Mouse (Mus musculus) embryo, embryonic 10 days (tissue): ENCODE measurements around the gene Syt9.

Source experiments
- DNase-seq: peaks from one replicate; pipeline ENCODE4 v3.0.0-alpha.2; 2015; ENCODE audit warnings: low spot score

Gene Syt9

GRCm38 (mm10) chr7:107545011-107545410 is 174.5 kb downstream of the Syt9 start:
- DNase-seq = no peak

GRCm38 (mm10) chr7:107547872-107548271 is 177.3 kb downstream of the Syt9 start:
- DNase-seq = no peak

GRCm38 (mm10) chr7:107553461-107553860 is 182.9 kb downstream of the Syt9 start:
- no peak for DNase-seq

GRCm38 (mm10) chr7:107555906-107556305 is 185.4 kb downstream of the Syt9 start:
- DNase-seq = no peak

GRCm38 (mm10) chr7:107560675-107561074 is 190.1 kb downstream of the Syt9 start:
- DNase-seq = no peak

GRCm38 (mm10) chr7:107561584-107561983 is 191.1 kb downstream of the Syt9 start:
- no peak for DNase-seq

- DNase-seq = no peak
These were observed 193.2 kb downstream of the Syt9 start for GRCm38 (mm10) chr7:107563727-107564126.

- peak; percentile 59 for DNase-seq
These were observed 196.7 kb downstream of the Syt9 start, which contains the start of gene Olfml1 for GRCm38 (mm10) chr7:107567261-107567671. TSS of gene Olfml1 (plus strand) at chr7:107567446.

GRCm38 (mm10) chr7:107567674-107568073 is 197.1 kb downstream of the Syt9 start:
- DNase-seq = peak; percentile 7

- DNase-seq = no peak
These were observed 198.4 kb downstream of the Syt9 start for GRCm38 (mm10) chr7:107568971-107569370.

GRCm38 (mm10) chr7:107573856-107574255 is 203.3 kb downstream of the Syt9 start:
- no peak for DNase-seq

- DNase-seq = no peak
These were observed 203.7 kb downstream of the Syt9 start for GRCm38 (mm10) chr7:107574276-107574675.

GRCm38 (mm10) chr7:107592641-107593040 is 222.1 kb downstream of the Syt9 start:
- DNase-seq = no peak

- DNase-seq = no peak
These were observed 223.4 kb downstream of the Syt9 start for GRCm38 (mm10) chr7:107593904-107594303.

- DNase-seq = peak; percentile 70
These were observed 223.9 kb downstream of the Syt9 start for GRCm38 (mm10) chr7:107594325-107594856.

- peak; percentile 82 for DNase-seq
These were observed 224.4 kb downstream of the Syt9 start, which contains the start of gene Ppfibp2 for GRCm38 (mm10) chr7:107594857-107595402. TSS of gene Ppfibp2 (plus strand) at chr7:107595207.

GRCm38 (mm10) chr7:107595426-107595825 is 224.9 kb downstream of the Syt9 start:
- no peak for DNase-seq

- peak; percentile 8 for DNase-seq
These were observed 226.2 kb downstream of the Syt9 start for GRCm38 (mm10) chr7:107596753-107597152.

- no peak for DNase-seq
These were observed 227.4 kb downstream of the Syt9 start for GRCm38 (mm10) chr7:107597956-107598355.
